Mouse (Mus musculus): ENCODE measurements around the gene Wrb. TPM values are rescaled to one million over a fixed set of nuclear protein-coding genes. Genes with fewer than 3 reads are reported as not detected.
A peak's percentile ranks its signal among the peaks of the same experiment; 100 is the strongest.
"Not testable (repeated sequence)": the region's sequence is repeated elsewhere in the genome, so short reads cannot be mapped to it uniquely, and the experiment has no call there.

The Wrb gene
- polyA plus RNA-seq (2015; fragmentation: Nextera tagmentation; extraction: Ambion mirVana), result 188 and 197 TPM in 2 replicates

DNA sequence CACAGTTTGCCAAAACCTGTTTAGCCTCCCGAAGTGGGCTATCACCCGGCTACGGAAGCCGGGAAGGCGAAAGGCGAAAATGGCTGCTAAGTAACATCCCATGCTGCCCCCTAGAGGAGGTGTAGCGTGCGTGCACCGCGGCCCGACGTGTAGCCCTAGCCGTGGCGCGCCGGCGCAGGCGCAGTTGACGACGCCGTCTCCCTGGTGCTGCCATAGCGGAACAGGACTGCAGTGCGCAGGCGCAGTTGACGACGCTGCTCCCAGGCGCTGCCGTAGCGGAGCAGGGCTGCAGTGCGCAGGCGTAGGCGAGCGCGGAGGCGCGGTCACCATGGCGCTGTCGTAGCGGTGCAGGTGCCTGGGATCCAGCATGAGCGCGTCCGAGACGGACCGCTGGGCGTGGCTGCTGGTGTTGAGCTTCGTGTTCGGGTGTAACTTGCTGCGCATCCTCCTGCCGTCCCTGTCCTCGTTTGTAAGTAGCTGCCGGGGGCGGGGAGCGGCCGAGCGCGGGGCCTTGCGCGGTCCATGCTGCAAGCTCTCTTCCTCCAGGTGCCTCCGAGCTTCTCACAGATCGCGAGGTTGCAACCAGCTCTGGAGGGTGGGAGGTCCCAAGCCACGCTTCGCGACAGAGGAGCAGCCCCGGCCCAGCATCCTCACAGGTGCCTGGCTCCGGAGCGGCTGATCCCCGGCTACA lies at the start of gene Wrb:
Wrb (plus strand) TSS at position 298 of the 691 bp plus-strand sequence.
- peak within 1 kb of the TSS; percentile 73 for H3K4me2 ChIP-seq (ENCODE audit: low read length)
- H3K4me3 ChIP-seq (replicated peaks; ENCODE audit: low read length), result peak within 1 kb of the TSS; percentile 80
- peaks cover 11% of the 10 kb centered on the region for H3K4me1 ChIP-seq (replicated peaks; ENCODE audit: control insufficient read depth, insufficient read depth, low read length)
- H3K27me3 ChIP-seq (replicated peaks; ENCODE audit: control insufficient read depth, insufficient read depth, low read length), result no peaks in the 10 kb centered on the region
- H3K9ac ChIP-seq (replicated peaks; ENCODE audit: low read depth, low read length), result peak within 1 kb of the TSS; percentile 78
- under 1% methylated on average over 68 of the region's 68 CpGs for WGBS
- H3K27ac ChIP-seq (ENCODE audit: low read length), result peak within 1 kb of the TSS; percentile 21
- peak; percentile 97 for ATAC-seq
- no peaks in the 10 kb centered on the region for H3K36me3 ChIP-seq (ENCODE audit: control insufficient read depth, insufficient read depth)
- H3K9me3 ChIP-seq (ENCODE audit: control insufficient read depth, low read length), result no peaks in the 10 kb centered on the region

DNA sequence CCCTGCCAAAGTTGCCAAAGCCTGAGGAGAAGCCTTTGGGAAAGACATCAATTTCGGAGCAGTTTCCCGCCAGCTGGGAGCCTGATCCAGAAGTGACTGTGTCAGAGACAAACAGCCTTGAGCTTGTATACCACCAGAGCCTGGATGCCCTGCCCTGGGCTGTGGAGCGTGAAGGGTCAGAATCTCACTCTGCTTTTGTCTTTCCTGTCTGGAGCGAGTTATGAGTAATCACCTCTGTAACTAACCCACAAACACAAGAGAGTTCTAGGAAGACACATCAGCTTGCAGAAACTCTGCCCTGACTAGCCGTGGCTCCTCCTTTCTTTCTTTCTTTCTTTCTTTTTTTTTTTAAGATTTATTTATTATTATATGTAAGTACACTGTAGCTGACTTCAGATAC lies 49.2 kb upstream of the Wrb start:
- Histone ChIP-seq H3K27me3 (replicated peaks; ENCODE audit: control insufficient read depth, insufficient read depth, low read length) (no peaks in the 10 kb centered on the region), H3K9me3 (ENCODE audit: control insufficient read depth, low read length) (no peaks in the 10 kb centered on the region), H3K36me3 (ENCODE audit: control insufficient read depth, insufficient read depth) (no peaks in the 10 kb centered on the region), H3K4me2 (ENCODE audit: low read length) (no peak overlapping the region), H3K9ac (replicated peaks; ENCODE audit: low read depth, low read length) (no peak overlapping the region), H3K4me1 (replicated peaks; ENCODE audit: control insufficient read depth, insufficient read depth, low read length) (no peaks in the 10 kb centered on the region), H3K27ac (ENCODE audit: low read length) (no peak overlapping the region), H3K4me3 (replicated peaks; ENCODE audit: low read length) (no peak overlapping the region)
- no peak for ATAC-seq
- 84% methylated on average over 5 of the region's 5 CpGs for WGBS

DNA sequence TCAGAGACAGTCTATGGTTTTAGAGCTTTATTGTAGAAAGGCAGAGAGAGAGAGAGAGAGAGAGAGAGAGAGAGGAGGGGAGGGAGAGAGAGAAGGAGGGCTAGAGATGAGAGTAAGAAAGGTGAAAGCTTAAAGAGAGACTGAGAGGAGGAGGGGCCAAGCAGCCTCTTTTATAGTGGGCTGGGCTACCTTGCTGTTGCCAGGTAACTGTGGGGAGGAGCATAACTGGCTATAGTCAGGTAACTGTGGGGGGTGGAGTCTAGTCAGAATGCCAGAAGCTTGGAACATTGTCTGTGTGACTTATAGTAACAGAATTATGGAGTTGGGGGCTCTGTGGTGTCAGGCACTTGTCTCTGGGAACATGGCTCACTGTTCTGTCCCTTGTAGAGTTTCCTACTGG lies 47.4 kb upstream of the Wrb start:
- not testable (repeated sequence) for H3K9me3 ChIP-seq (ENCODE audit: control insufficient read depth, low read length); H3K36me3 ChIP-seq (ENCODE audit: control insufficient read depth, insufficient read depth); ATAC-seq; H3K4me3 ChIP-seq (replicated peaks; ENCODE audit: low read length); H3K27me3 ChIP-seq (replicated peaks; ENCODE audit: control insufficient read depth, insufficient read depth, low read length); H3K9ac ChIP-seq (replicated peaks; ENCODE audit: low read depth, low read length); H3K4me1 ChIP-seq (replicated peaks; ENCODE audit: control insufficient read depth, insufficient read depth, low read length); H3K27ac ChIP-seq (ENCODE audit: low read length); H3K4me2 ChIP-seq (ENCODE audit: low read length)

DNA sequence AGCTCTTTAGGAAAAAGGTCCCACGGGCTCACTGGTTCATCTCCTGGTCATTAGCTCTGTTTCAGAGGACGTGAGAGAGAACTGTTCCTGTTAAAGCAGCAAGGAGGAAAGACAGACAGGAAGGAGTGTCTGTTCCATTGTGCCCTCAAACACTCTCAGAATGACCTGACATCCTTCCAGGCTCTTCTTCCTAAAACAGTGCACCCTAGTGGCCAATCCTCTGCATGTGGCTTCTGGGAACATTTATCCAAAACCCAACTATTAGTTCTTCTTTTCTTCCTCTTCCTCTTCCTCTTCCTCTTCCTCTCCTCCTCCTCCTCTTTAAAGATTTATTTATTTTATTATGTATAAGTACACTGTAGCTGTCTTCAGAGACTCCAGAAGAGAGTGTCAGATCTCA lies 42.2 kb upstream of the Wrb start:
- H3K9ac ChIP-seq (replicated peaks; ENCODE audit: low read depth, low read length), result no peak overlapping the region
- no peaks in the 10 kb centered on the region for H3K36me3 ChIP-seq (ENCODE audit: control insufficient read depth, insufficient read depth)
- ATAC-seq, result no peak
- no peak overlapping the region for H3K27ac ChIP-seq (ENCODE audit: low read length)
- no peaks in the 10 kb centered on the region for H3K9me3 ChIP-seq (ENCODE audit: control insufficient read depth, low read length)
- no peak overlapping the region for H3K4me2 ChIP-seq (ENCODE audit: low read length)
- H3K4me1 ChIP-seq (replicated peaks; ENCODE audit: control insufficient read depth, insufficient read depth, low read length), result no peaks in the 10 kb centered on the region
- no peak overlapping the region for H3K4me3 ChIP-seq (replicated peaks; ENCODE audit: low read length)
- H3K27me3 ChIP-seq (replicated peaks; ENCODE audit: control insufficient read depth, insufficient read depth, low read length), result no peaks in the 10 kb centered on the region
- WGBS, result 36% methylated on average over 2 of the region's 2 CpGs

DNA sequence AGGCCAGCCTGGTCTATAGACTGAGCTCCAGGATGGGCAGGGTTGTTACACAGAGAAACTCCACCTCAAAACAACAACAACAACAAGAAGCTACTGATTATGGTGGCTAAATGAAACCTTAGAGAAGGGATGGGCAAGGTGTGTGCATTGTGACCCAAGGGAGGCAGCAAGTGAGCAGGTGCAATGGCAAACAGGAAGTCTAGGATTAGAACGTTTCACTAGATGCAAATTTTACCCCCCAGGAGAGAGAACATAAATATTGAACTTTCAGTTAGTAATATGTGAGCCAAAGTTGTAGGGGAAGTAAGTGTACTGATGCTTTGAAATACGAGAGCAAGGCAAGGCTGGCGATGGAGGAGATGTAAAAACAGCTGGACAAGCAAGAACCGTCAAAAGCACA lies 35.5 kb upstream of the Wrb start:
- H3K36me3 ChIP-seq (ENCODE audit: control insufficient read depth, insufficient read depth), result no peaks in the 10 kb centered on the region
- no peaks in the 10 kb centered on the region for H3K27me3 ChIP-seq (replicated peaks; ENCODE audit: control insufficient read depth, insufficient read depth, low read length)
- no peak overlapping the region for H3K9ac ChIP-seq (replicated peaks; ENCODE audit: low read depth, low read length)
- H3K27ac ChIP-seq (ENCODE audit: low read length), result no peak overlapping the region
- WGBS, result 73% methylated on average over 4 of the region's 4 CpGs
- H3K4me2 ChIP-seq (ENCODE audit: low read length), result no peak overlapping the region
- no peaks in the 10 kb centered on the region for H3K4me1 ChIP-seq (replicated peaks; ENCODE audit: control insufficient read depth, insufficient read depth, low read length)
- ATAC-seq, result no peak
- no peak overlapping the region for H3K4me3 ChIP-seq (replicated peaks; ENCODE audit: low read length)
- no peaks in the 10 kb centered on the region for H3K9me3 ChIP-seq (ENCODE audit: control insufficient read depth, low read length)

DNA sequence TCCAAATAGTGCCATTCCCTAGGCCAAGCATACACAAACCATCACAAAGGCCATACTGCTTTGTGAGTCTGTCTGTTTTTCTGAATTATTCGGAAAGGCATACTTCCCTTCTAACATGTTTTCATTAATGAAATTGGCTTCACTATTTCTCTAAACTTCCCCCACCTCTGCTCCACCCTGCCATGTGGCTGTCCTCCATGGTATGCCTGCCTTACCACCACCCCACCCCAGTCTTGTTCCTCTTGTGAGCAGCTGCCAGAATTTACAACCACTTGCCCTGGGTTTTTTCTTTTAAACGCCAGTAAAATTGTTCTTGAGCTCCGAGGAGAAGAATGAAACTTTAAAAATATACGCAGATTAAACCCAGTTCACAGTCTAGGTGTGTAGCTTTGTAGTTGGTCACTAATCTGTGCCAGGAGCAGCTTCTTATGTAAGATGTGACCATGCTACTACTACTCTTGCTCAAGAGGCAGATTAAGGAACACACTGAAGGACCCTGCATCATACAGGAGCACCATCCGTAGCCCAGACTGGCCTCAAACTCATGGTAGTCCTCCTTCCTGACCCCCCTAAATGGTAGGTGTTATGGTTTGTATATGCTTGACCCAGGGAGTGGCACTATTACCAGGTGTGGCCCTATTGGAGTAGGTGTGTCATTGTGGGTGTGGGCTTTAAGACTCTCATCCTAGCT lies 34.4 kb upstream of the Wrb start:
- ATAC-seq, result no peak
- no peak overlapping the region for H3K4me2 ChIP-seq (ENCODE audit: low read length)
- no peak overlapping the region for H3K27ac ChIP-seq (ENCODE audit: low read length)
- no peaks in the 10 kb centered on the region for H3K27me3 ChIP-seq (replicated peaks; ENCODE audit: control insufficient read depth, insufficient read depth, low read length)
- WGBS, result 86% methylated on average over 5 of the region's 5 CpGs
- no peaks in the 10 kb centered on the region for H3K36me3 ChIP-seq (ENCODE audit: control insufficient read depth, insufficient read depth)
- no peak overlapping the region for H3K9ac ChIP-seq (replicated peaks; ENCODE audit: low read depth, low read length)
- H3K4me1 ChIP-seq (replicated peaks; ENCODE audit: control insufficient read depth, insufficient read depth, low read length), result no peaks in the 10 kb centered on the region
- no peak overlapping the region for H3K4me3 ChIP-seq (replicated peaks; ENCODE audit: low read length)
- no peaks in the 10 kb centered on the region for H3K9me3 ChIP-seq (ENCODE audit: control insufficient read depth, low read length)

DNA sequence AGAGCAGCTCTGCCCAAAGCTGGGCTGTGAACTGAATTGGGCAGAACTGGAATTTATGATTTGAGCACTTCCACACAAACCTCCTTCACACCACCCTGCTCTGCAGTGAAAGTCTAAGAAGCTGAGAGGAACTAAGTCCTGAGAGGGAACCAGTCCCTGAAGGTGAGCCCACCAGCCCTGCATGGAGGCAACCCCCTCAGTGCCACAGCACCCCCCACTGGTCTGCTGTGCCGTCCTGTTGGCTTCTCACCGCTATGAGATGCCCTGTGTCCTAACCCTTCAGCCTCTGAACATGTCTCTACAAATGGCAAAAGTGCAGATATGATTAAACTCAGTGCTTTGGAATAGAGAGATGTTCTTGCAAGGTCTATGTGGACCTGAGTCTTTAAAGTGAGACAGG lies 32.4 kb upstream of the Wrb start:
- Histone ChIP-seq H3K9me3 (ENCODE audit: control insufficient read depth, low read length) (no peaks in the 10 kb centered on the region), H3K27ac (ENCODE audit: low read length) (no peak overlapping the region), H3K36me3 (ENCODE audit: control insufficient read depth, insufficient read depth) (no peaks in the 10 kb centered on the region), H3K4me2 (ENCODE audit: low read length) (no peak overlapping the region), H3K4me3 (replicated peaks; ENCODE audit: low read length) (no peak overlapping the region), H3K4me1 (replicated peaks; ENCODE audit: control insufficient read depth, insufficient read depth, low read length) (no peaks in the 10 kb centered on the region), H3K27me3 (replicated peaks; ENCODE audit: control insufficient read depth, insufficient read depth, low read length) (no peaks in the 10 kb centered on the region), H3K9ac (replicated peaks; ENCODE audit: low read depth, low read length) (no peak overlapping the region)
- 59% methylated on average over 2 of the region's 2 CpGs for WGBS
- no peak for ATAC-seq

DNA sequence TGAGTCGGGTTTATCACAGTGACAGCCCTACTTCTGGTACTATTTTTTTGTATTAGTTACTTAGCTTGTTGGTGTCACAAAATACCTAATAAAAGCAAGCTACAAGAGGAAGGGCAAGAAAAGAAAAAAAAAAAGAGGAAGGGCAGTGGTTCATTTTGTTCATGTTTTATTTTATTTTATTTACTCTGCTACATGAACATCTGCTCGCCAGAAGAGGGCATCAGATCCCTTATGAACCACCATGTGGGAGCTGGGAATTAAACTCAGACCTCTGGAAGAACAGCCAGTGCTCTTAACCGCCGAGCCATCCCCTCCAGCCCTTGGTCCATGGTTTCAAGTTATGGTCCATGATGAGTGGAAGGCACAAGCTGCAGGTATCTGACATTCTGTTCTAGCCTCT lies 30.5 kb upstream of the Wrb start:
- no peaks in the 10 kb centered on the region for H3K4me1 ChIP-seq (replicated peaks; ENCODE audit: control insufficient read depth, insufficient read depth, low read length)
- H3K9me3 ChIP-seq (ENCODE audit: control insufficient read depth, low read length), result no peaks in the 10 kb centered on the region
- no peak overlapping the region for H3K27ac ChIP-seq (ENCODE audit: low read length)
- peaks cover 2% of the 10 kb centered on the region; the same call in 1 of the 2 replicates for H3K36me3 ChIP-seq (ENCODE audit: control insufficient read depth, insufficient read depth)
- no peak for ATAC-seq
- H3K27me3 ChIP-seq (replicated peaks; ENCODE audit: control insufficient read depth, insufficient read depth, low read length), result no peaks in the 10 kb centered on the region
- no peak overlapping the region for H3K4me3 ChIP-seq (replicated peaks; ENCODE audit: low read length)
- WGBS, result 51% methylated on average over 4 of the region's 4 CpGs
- no peak overlapping the region for H3K9ac ChIP-seq (replicated peaks; ENCODE audit: low read depth, low read length)
- H3K4me2 ChIP-seq (ENCODE audit: low read length), result no peak overlapping the region

DNA sequence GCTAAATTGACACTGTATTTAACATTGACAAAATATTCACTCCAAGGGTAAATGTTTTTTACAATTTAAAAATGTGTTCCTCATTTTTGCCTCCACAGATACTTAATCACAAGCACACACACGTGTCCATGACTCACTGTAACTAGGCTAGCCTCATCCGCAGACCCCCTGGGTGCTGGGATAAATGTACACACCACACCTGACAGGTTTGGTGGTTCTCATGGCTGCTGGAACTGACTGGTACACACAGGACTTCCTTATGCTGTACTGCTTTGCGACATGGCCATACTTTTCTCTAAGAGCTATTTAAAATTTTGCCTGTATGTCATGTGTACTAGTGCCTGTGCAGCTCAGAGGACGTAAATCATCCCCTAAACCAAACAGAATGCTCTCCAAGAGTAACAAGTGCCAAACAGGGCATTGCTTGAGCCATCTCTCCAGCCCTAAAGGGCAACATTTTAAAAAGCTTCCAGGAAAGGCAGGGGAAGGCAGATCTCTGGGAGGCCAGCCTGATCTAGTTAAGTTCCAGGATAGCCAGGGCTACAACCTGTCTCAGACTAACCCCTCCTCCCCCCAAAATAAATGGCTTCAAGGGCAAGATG lies 25.1 kb upstream of the Wrb start:
- H3K9me3 ChIP-seq (ENCODE audit: control insufficient read depth, low read length), result no peaks in the 10 kb centered on the region
- no peak for ATAC-seq
- no peaks in the 10 kb centered on the region for H3K27me3 ChIP-seq (replicated peaks; ENCODE audit: control insufficient read depth, insufficient read depth, low read length)
- no peak overlapping the region for H3K4me2 ChIP-seq (ENCODE audit: low read length)
- no peak overlapping the region for H3K4me3 ChIP-seq (replicated peaks; ENCODE audit: low read length)
- H3K4me1 ChIP-seq (replicated peaks; ENCODE audit: control insufficient read depth, insufficient read depth, low read length), result peaks cover 4% of the 10 kb centered on the region
- peaks cover 32% of the 10 kb centered on the region for H3K36me3 ChIP-seq (ENCODE audit: control insufficient read depth, insufficient read depth)
- 71% methylated on average over 4 of the region's 4 CpGs for WGBS
- no peak overlapping the region for H3K27ac ChIP-seq (ENCODE audit: low read length)
- H3K9ac ChIP-seq (replicated peaks; ENCODE audit: low read depth, low read length), result no peak overlapping the region
